Mouse (Mus musculus) spleen, embryonic (tissue): ENCODE results near the gene Zfp384.

ENCODE experiments used
- CTCF ChIA-PET: fragments of 350-600 bp; sonication (Branson Sonifier 250); formaldehyde crosslinking; loops from one replicate; lab custom pipeline; 2022; lab: Charles Lee

Gene Zfp384

GRCm38 (mm10) chr6:125081394-125081793 lies 72.4 kb downstream of the Zfp384 start:
- CTCF ChIA-PET: interaction anchor here (0.7 kb wide), 1 partner anchor 9 kb away, joined by 3 read pairs; no protein-coding TSS in a partner anchor

- CTCF ChIA-PET: no interaction called here
These were observed 73.0 kb downstream of the Zfp384 start for GRCm38 (mm10) chr6:125081797-125082560.

- CTCF ChIA-PET: interaction anchor here (0.9 kb wide), 1 partner anchor 35 kb away, joined by 5 read pairs; no protein-coding TSS in a partner anchor
These were observed 73.9 kb downstream of the Zfp384 start for GRCm38 (mm10) chr6:125082801-125083386.

- CTCF ChIA-PET: interaction anchor here (0.6 to 1.0 kb wide), 3 partner anchors 9 to 35 kb away, joined by 3 to 8 read pairs (median 6); partner anchors contain the start of gene Acrbp
These were observed 75.5 kb downstream of the Zfp384 start for GRCm38 (mm10) chr6:125084424-125084823.
